Mouse (Mus musculus): ENCODE data around the gene Ugt2b35.
"Not testable (repeated sequence)": the region's sequence is repeated elsewhere in the genome, so short reads cannot be mapped to it uniquely, and the experiment has no call there.

Gene Ugt2b35

DNA sequence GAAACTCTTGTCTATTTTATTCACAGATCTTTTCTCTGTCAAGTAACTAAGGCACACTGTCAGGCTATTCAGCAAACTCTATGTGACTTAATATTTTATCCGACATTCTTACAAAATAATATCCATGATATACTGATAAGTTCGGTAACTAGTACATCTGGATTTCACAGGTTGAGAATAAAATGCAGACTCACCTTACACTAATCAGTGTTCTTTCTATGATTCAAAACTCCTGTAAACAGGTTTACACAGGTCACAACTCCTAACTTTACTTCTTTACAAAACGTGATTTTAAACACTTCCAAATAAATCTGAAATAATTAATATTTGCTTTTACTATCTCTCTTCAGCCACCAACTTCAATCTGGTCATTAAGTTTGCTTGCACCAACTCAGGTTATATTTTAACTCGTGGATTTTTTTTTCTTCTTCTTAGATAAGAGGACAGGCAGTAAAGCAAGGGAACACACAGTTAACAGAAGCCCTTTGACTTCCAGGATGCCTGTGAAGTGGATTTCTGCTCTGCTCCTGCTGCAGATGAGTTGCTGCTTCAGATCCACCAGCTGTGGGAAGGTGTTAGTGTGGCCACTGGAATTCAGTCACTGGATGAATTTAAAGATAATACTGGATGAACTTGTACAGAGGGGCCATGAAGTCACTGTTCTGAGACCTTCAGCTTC lies at the start of gene Ugt2b35:
Ugt2b35 (plus strand) TSS at position 466 of the 679 bp plus-strand sequence.
- DNase-seq (ENCODE audit: low spot score in 2 of 2): no peak

- DNase-seq (ENCODE audit: low spot score in 2 of 2): no peak
These were observed 40.2 kb upstream of the Ugt2b35 start for GRCm38 (mm10) chr5:86960504-86960903.

DNA sequence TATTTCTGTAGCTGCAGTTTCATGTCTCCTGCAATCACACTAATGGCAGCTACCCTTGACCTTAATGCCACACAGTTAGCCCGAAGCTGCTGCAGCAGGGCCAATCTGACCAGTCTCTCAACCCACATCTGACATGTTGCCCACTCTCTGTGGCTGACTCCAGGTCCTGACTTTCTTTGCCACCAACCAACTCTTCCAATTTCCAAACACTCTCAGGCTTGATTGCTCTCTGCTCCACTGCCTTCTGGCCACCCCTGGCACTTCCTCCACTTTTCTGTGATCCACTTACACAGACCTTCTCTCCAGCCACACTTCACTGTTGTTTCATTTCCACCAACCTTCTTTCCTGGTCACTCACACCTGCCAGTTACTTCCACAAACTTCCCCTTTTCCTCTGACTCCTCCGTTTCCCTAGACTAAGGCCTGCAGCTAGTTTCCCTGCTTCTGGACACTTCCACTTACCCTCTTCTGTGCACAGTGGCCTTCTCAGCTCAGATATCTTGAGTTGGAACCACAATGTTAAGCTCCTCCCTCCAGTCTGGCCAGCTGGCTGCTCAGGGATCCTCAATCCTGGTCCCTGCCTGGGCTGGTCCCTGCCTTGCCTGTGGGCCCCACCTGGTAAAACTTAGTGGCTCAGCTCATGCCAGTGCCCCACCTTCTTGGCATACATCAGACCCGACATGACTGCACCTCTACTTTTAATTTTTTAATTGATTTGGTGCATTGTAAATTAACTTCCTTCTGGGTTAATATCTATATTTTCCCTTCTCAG lies 38.9 kb upstream of the Ugt2b35 start:
- no peak for DNase-seq (ENCODE audit: low spot score in 2 of 2)

DNA sequence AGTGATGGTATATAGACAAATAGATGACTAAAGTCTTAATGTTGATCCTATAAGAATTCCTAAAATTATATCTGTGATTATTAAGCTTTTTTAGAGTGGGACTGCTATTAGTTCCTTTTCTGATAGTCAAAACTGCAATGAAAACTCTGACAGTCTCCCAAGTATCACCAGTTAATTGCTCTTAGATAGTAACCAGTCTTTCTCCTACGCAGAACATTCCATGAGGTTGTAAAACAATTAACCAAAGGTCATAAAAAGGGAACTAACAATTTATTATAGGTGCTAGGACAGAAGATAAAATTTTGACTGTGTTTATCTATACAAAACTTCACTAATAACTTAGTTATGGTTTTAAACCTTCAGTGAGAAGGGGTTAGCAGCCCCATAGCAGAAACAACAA lies 37.8 kb upstream of the Ugt2b35 start:
- not testable (repeated sequence) for DNase-seq (ENCODE audit: low spot score in 2 of 2)

DNA sequence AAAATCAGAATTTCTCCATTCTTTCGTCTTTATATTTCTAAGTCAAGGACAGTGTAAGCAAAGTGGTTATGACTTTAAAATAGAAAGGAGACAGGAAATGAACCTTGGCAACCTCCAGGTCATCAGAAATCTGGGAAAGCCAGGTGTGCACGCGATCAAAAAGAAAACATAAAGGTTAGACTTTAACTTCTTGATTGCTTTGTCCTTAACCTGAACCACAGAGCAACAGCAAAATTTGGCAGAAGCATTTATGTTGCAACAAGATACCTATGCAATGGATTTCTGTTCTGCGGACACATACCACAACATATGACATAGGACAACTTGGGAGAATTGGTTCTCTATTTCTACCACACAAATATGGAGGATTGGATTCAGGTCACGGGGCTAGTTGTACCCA lies 33.4 kb upstream of the Ugt2b35 start:
- not testable (repeated sequence) for DNase-seq (ENCODE audit: low spot score in 2 of 2)

DNA sequence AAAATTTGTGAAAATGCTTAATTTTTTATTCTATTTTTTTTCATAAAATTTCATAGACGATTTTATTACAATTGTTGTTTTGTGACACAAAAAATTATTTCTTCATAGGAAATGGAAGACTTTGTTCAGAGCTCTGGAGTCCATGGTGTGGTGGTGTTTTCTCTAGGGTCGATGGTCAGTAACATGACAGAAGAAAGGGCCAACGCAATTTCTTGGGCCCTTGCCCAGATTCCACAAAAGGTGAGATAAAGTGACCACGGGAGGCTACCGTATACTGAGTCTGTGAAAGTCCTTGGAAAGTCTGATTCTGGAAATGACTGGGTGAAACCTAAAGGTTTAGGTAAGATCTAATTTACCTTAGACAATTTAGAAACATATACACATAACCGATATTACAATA lies 4.1 kb downstream of the Ugt2b35 start:
- DNase-seq (ENCODE audit: low spot score in 2 of 2): no peak

DNA sequence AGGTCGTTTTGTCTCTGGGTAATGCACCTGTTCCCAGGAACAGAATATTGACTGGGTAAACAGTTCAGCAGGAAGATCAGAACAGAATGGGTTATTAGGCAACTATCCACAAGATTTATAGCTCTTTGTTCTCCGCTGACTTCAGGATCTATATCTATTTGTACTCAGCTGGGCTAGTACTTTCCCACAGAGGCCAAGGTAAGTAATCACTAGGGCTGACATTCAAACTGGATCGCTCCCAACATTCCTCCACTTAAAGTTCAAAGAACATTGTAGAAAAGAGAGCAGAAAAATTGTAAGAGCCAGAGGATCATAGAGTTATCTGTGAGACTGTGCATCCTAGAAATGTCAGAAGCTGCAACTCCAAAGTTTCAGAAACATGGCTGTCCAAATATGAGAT lies 14.8 kb downstream of the Ugt2b35 start:
- no peak for DNase-seq (ENCODE audit: low spot score in 2 of 2)

- no peak for DNase-seq (ENCODE audit: low spot score in 2 of 2)
These were observed 26.7 kb downstream of the Ugt2b35 start for GRCm38 (mm10) chr5:87027359-87027758.

DNA sequence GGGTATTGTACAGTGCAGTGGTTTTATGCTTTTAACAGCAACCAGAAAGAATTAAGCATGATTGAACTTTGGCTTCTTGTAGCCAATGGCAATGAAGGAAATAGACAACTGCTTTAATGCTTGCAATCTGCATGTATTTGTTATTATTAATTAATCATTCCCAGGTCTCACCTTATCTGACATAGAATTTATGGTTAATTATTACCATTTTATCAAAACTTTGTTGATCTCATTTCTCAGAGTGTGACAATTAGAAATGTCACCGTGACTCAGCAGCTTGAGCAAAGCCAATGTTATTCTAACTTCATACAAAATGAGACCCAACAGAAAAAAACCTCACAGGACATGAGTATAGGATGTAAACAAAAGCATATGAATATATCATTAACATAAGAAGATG lies 30.0 kb downstream of the Ugt2b35 start:
- no peak for DNase-seq (ENCODE audit: low spot score in 2 of 2)

Measured in natural killer cell, adult 2 months (primary cell).